Mouse (Mus musculus) neutrophil, adult 83 days (primary cell): ENCODE measurements around the gene Slc25a1. TPM values are rescaled to one million over a fixed set of nuclear protein-coding genes. Genes with fewer than 3 reads are reported as not detected.

Experiments used
- total RNA-seq, 2 experiments: library from RNA; stranded (reverse); gene quantifications; one replicate each; pipeline ENCODE4 v1.2.4; 2023

The Slc25a1 gene
- total RNA-seq: 10 to 100 TPM; 16.1 to 18.1 TPM

DNA sequence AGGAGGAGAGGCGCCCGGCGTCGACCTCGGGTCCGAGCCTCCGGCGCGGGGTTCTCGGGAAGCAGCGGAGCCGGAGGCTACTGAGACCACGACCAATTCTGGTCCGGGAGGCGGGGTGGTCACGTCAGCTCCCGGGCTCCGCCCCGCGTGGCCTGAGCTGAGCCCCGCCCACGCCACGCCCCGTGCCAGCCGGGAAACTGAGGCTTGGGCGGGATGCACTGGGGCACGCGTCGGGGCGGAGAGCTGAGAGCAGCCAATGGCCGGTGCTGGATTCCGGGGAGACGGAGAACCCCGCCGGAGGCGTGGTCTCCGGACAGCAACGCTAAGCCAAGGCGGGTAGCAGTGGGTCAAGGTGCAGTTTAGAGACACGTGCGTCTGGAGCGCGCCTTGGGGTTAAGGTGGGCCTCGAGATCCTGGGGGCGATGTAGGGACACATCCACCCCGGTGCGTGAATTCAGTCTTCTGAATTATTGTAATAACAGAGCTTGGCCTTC, at the start of gene Slc25a1:
Gene Slc25a1, minus strand, starts transcription at position 133 of the 494 bp plus-strand sequence.

DNA sequence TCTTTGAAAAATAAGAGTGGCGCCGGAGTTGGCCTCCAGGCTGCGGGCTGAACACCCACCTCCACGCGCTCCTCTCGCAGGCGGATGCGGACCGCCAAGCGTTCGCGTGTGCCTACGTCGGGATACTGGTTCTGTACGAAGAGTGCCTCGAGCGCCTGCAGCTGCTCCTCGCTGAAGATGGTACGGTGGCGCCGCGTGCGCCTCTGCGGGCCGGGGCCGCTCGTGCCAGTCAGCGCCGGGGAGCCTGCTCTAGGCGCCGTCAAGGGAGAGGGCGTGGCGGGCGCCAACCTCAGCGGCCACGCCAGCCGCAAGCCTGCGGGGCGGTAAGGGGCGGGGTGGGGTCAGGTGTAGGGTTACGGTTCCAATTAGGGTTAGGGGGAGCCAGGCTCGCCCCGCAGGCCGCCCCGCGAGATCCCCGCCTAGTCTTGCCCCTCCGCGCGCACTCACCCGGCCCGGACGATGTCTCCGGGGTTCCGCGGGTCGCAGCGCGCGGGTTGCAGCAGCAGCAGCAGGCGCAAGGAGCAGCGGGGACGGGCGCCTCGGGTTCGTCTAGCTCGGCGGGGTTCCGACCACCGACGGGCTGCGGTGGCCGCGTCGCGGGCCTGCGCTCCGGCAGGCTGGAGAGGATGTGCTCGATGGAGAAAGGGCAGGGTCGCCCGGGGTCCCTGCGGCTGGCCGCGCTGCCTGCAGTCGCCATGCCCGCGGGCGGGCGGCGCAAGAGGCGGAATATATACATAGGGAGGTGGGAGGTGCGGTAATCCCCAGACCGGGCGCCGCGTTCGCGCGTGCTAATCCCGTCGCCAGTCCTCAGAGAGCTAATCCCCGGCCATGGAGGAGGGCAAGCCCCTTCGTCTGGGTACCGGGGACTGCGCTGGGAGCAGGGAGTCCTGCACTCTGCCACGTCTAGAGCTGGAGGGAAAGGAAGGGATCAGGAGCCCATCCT, 13.4 kb downstream of the Slc25a1 start, which contains the start of gene Gsc2:
Gene Gsc2, minus strand, starts transcription at position 753 of the 943 bp plus-strand sequence.

DNA sequence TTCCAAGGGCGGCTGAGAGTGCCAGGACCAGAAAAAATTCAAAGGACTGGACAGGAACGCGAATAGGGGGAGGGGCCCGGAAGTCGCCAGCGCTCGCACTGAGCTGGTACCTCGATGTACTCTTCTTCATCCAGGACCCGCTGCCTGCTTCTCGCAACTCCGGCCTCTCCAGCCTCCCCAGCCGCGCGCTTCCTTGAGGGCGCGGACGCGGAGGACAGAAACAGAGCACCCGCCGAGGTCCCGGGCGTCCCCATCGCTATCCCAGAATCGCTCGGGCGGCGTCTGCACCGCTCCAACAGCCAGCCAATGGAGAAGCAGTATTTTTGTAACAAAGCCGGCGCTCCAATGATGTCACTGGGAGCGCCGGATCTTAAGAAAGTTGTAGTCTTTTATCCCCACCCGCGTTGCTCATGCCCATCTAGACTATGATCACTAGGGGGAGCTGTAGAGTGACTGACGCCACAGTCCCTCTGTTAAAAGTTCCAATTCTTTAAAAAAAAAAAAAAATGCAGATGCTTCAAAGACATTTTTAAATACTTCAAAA, 16.9 kb downstream of the Slc25a1 start, which contains the start of gene Ess2:
Gene Ess2, minus strand, starts transcription at position 297 of the 544 bp plus-strand sequence.

DNA sequence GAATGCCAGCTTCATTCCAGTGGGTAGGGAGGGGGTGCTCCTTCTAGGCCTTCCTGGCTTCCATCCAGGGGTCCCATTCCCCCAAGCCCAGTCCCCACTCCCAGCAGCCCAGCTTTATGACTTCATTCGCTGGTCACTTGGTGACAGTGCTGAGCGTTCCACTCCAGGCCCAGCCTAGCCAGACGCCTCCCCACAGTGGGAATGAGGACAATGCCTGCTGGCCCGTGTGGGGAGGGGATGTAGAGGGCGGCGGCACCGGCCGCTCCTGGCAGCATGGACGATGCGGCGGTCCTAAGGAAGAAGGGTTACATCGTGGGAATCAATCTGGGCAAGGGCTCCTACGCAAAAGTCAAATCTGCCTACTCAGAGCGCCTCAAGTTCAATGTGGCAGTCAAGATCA, 29.6 kb downstream of the Slc25a1 start, which contains the start of the genes Dgcr2 and Tssk2:
Gene Dgcr2, minus strand, starts transcription at position 101 of the 400 bp plus-strand sequence.
Gene Tssk2, plus strand, starts transcription at position 176 of the 400 bp plus-strand sequence.

DNA sequence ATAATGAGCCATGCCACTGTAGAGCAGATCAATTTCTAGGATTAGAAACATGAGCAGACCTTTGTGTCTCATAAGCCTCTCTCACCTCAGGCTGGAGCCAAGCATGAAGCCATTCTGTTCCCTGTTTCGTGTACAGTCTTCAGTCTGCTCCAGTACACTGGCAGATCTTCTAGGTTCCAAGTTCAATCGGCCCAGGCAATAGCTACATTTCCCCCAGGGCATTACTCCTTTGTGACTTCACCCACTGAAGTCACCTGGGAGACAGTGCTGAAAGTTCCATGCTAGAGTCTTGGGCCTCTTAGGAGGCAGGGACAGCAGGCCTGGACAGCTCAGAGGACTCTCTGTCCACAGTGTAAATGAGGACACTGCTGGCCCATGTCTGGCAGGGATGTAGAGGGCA, 34.1 kb downstream of the Slc25a1 start, which contains the start of gene Tssk1:
Gene Tssk1, plus strand, starts transcription at position 301 of the 400 bp plus-strand sequence.

DNA sequence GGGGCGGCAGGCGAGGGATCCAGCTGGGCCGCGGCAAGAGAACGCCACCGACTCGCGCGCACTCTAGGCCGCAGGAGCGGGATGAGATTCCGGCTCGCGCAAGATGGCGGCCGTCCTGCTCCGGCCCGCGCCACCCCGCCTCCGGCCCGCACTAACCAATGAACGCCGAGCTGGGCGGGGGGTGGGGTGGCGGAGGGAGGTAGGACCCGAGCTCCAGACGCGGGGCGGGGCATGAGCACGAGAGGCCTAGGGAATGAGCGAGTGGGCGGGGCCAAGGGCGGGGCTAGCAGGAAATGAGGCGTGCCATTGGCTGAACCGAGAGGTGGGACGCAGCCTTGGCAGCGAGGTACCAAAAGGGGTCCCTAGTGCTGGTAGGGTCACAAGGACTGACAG, 36.5 kb downstream of the Slc25a1 start, which contains the start of gene Gm20518:
Gene Gm20518, minus strand, starts transcription at position 105 of the 393 bp plus-strand sequence.

Other genes with a start within 250 kb of the Slc25a1 start
- 10 to 100 TPM; 72.6 to 88.4 TPM for gene Med15, start 195.3 kb downstream of the Slc25a1 start, total RNA-seq
- 10 to 100 TPM; 12.4 to 15.8 TPM for gene Klhl22, start 168.6 kb downstream of the Slc25a1 start, total RNA-seq
- under 1 TPM; 0.31 to 0.59 TPM for gene Scarf2, start 130.9 kb downstream of the Slc25a1 start, total RNA-seq
- gene B830017H08Rik, start 95.1 kb downstream of the Slc25a1 start, total RNA-seq: not detected
- gene Car15, start 89.9 kb downstream of the Slc25a1 start, total RNA-seq: 1 to 10 TPM; 3.7 to 6.8 TPM
- gene Gm20518, start 36.5 kb downstream of the Slc25a1 start, total RNA-seq: under 1 TPM; 0.33 to 0.73 TPM
- not detected for gene Tssk1, start 34.0 kb downstream of the Slc25a1 start, total RNA-seq
- gene Dgcr2, start 29.7 kb downstream of the Slc25a1 start, total RNA-seq: 10 to 100 TPM; 40.7 to 40.8 TPM
- gene Tssk2, start 29.6 kb downstream of the Slc25a1 start, total RNA-seq: not detected
- gene Ess2, start 16.9 kb downstream of the Slc25a1 start, total RNA-seq: 10 to 100 TPM; 19.6 to 19.9 TPM
- gene Gsc2, start 13.2 kb downstream of the Slc25a1 start, total RNA-seq: not detected
- 1 to 10 TPM in 1 of 2 experiments, not detected in 1; 1.5 TPM for gene Vpreb2, start 52.2 kb upstream of the Slc25a1 start, total RNA-seq
- gene Dgcr6, start 124.6 kb upstream of the Slc25a1 start, total RNA-seq: 1 to 10 TPM; 6.6 to 8.2 TPM
- gene Prodh, start 162.0 kb upstream of the Slc25a1 start, total RNA-seq: 10 to 100 TPM in 1 of 2 experiments, 1 to 10 TPM in 1; 9.4 to 10.1 TPM
- under 1 TPM; 0.53 to 0.62 TPM for gene Rtn4r, start 199.4 kb upstream of the Slc25a1 start, total RNA-seq